In genomic region chr16:5673372-5673960, GRCm38 (mm10) we compare ENCODE assay signal across 16 mouse cellular contexts.
DNase-seq lines count a peak whose midpoint lies in the region; ATAC-seq and TF ChIP-seq lines count a peak whose summit lies in the region.
"Had no signal": no experiment of that assay in that cellular context is flagged by ENCODE, and none has a peak within 500 bp of the region (broad histone marks: within the 10 kb centered on the region; RNA-seq: fewer than 3 reads in every experiment).

No protein-coding gene starts in this region.

- H3K27ac ChIP-seq in forebrain, postnatal 0 days (ENCODE audit: low read depth, low read length), result peak overlapping the region; percentile 63
- no peak overlapping the region for H3K27ac ChIP-seq in forebrain, embryonic 12.5 days
- H3K27ac ChIP-seq in layer of hippocampus, adult 2 months, result peak overlapping the region; percentile 43; the same call in 1 of the 2 replicates
- H3K27ac ChIP-seq: intestine, embryonic 15.5 days; limb, embryonic 15.5 days; neural tube, embryonic 12.5 days had no signal

- no peak overlapping the region for H3K4me2 ChIP-seq in forebrain, postnatal 0 days (ENCODE audit: low read depth)
- no peak overlapping the region for H3K4me2 ChIP-seq in forebrain, embryonic 12.5 days
- H3K4me2 ChIP-seq: intestine, embryonic 15.5 days; limb, embryonic 15.5 days; neural tube, embryonic 12.5 days had no signal

- no peak overlapping the region for H3K4me3 ChIP-seq in forebrain, postnatal 0 days (ENCODE audit: low read depth, low read length)
- H3K4me3 ChIP-seq in forebrain, embryonic 12.5 days (replicated peaks), result no peak overlapping the region
- no peak overlapping the region for H3K4me3 ChIP-seq in layer of hippocampus, adult 2 months
- H3K4me3 ChIP-seq: intestine, embryonic 15.5 days; limb, embryonic 15.5 days; neural tube, embryonic 12.5 days had no signal

- H3K9ac ChIP-seq in forebrain, postnatal 0 days, result no peak overlapping the region
- no peak overlapping the region for H3K9ac ChIP-seq in forebrain, embryonic 12.5 days
- H3K9ac ChIP-seq: intestine, embryonic 15.5 days; limb, embryonic 15.5 days; neural tube, embryonic 12.5 days had no signal

- DNase-seq in forebrain, postnatal 0 days, result no peak
- DNase-seq in layer of hippocampus, adult 2 months (ENCODE audit: low spot score in 2 of 2), result no peak
- DNase-seq in layer of hippocampus, postnatal 25 days (ENCODE audit: extremely low spot score in 1 of 2, low spot score in 1 of 2), result no peak
- peak; percentile 3 for DNase-seq in adipocyte (ENCODE audit: low spot score)
- peak; percentile 46 for DNase-seq in adrenal gland, adult 2 months
- no peak for DNase-seq in thymus, postnatal 14 days
- DNase-seq in thymus, postnatal 36 days, result no peak
- DNase-seq: embryo, embryonic 11 days; layer of hippocampus, postnatal 36 days; lung, postnatal 14 days; right cerebral cortex, postnatal 14 days; spleen, adult 18-20 months had no signal

- peak; percentile 27 for ATAC-seq in forebrain, postnatal 0 days
- ATAC-seq in forebrain, embryonic 12.5 days (ENCODE audit: low FRiP score), result no peak
- ATAC-seq: intestine, embryonic 15.5 days had no signal

- no peaks in the 10 kb centered on the region for H3K27me3 ChIP-seq in forebrain, postnatal 0 days (ENCODE audit: insufficient read depth, low read length)
- no peaks in the 10 kb centered on the region for H3K27me3 ChIP-seq in forebrain, embryonic 12.5 days
- H3K27me3 ChIP-seq: intestine, embryonic 15.5 days; limb, embryonic 15.5 days; neural tube, embryonic 12.5 days had no signal

- H3K4me1 ChIP-seq in forebrain, postnatal 0 days (ENCODE audit: insufficient read depth), result peaks cover 12% of the 10 kb centered on the region; the same call in 1 of the 2 replicates
- 0 out of 2 replicates have a peak, but pooled peaks cover 2% of the 10 kb centered on the region for H3K4me1 ChIP-seq in forebrain, embryonic 12.5 days
- H3K4me1 ChIP-seq: intestine, embryonic 15.5 days; limb, embryonic 15.5 days; neural tube, embryonic 12.5 days had no signal

- no peaks in the 10 kb centered on the region for H3K36me3 ChIP-seq in forebrain, postnatal 0 days (ENCODE audit: insufficient read depth)
- H3K36me3 ChIP-seq in forebrain, embryonic 12.5 days (replicated peaks), result no peaks in the 10 kb centered on the region
- H3K36me3 ChIP-seq: intestine, embryonic 15.5 days; limb, embryonic 15.5 days; neural tube, embryonic 12.5 days had no signal

- H3K9me3 ChIP-seq in forebrain, postnatal 0 days (ENCODE audit: low read length), result no peaks in the 10 kb centered on the region
- no peaks in the 10 kb centered on the region for H3K9me3 ChIP-seq in forebrain, embryonic 12.5 days
- H3K9me3 ChIP-seq: intestine, embryonic 15.5 days; limb, embryonic 15.5 days; neural tube, embryonic 12.5 days had no signal

- WGBS in forebrain, postnatal 0 days, result 65% methylated on average over 6 of the region's 6 CpGs
- 77% methylated on average over 6 of the region's 6 CpGs for WGBS in forebrain, embryonic 12.5 days

- no peak for TF ChIP-seq CTCF in forebrain, postnatal 0 days (IDR thresholded peaks at IDR 0.05; ENCODE audit: low read depth)
- peak; percentile 16; the same call in 1 of the 2 replicates for TF ChIP-seq CTCF in layer of hippocampus, adult 2 months (conservative IDR thresholded peaks at IDR 0.05)

Comparison
In these comparisons a context has a peak if more than half of its experiments do, and no peak if none do; other contexts are left out.
1. DNase-seq: peak in adipocyte (single experiment) and adrenal gland, adult 2 months (single experiment); none in forebrain, postnatal 0 days (single experiment), layer of hippocampus, adult 2 months (0 of 2), layer of hippocampus, postnatal 25 days (0 of 2), thymus, postnatal 14 days (single experiment) and thymus, postnatal 36 days (0 of 2).